Comparison of ENCODE assay signal across 9 mouse cellular contexts in genomic region chr1:74024452-74025190, GRCm38 (mm10).
DNase-seq lines count a peak whose midpoint lies in the region; ATAC-seq and TF ChIP-seq lines count a peak whose summit lies in the region.
"Had no signal": no experiment of that assay in that cellular context is flagged by ENCODE, and none has a peak within 500 bp of the region (broad histone marks: within the 10 kb centered on the region; RNA-seq: fewer than 3 reads in every experiment).

No protein-coding gene starts in this region.

- TF ChIP-seq CTCF in heart, adult 2 months (IDR thresholded peaks at IDR 0.05) = no peak

- no peaks in the 10 kb centered on the region for H3K27me3 ChIP-seq in heart, adult 2 months (ENCODE audit: control insufficient read depth, insufficient read depth, low read length)
- no peaks in the 10 kb centered on the region for H3K27me3 ChIP-seq in heart, embryonic 16.5 days (ENCODE audit: control insufficient read depth, insufficient read depth, low read length)
- no peaks in the 10 kb centered on the region for H3K27me3 ChIP-seq in liver, embryonic 13.5 days

- peaks cover 16% of the 10 kb centered on the region for H3K79me2 ChIP-seq in heart, adult 2 months (replicated peaks; ENCODE audit: control insufficient read depth, insufficient read depth, low read length)

- H3K4me3 ChIP-seq in heart, adult 2 months = no peak overlapping the region
- H3K4me3 ChIP-seq in heart, embryonic 16.5 days (ENCODE audit: low read length) = no peak overlapping the region
- H3K4me3 ChIP-seq in liver, embryonic 13.5 days (replicated peaks) = no peak overlapping the region

- intact Hi-C loops in heart, adult 2 months (cut with DNase I) = no loop called here

- DNase-seq in heart, adult 2 months = peak in 1 of 2 experiments; percentile 8
- DNase-seq in heart, adult 8-10 months (ENCODE audit: low spot score) = no peak
- peak; percentile 56 for DNase-seq in ZHBTc4 (ENCODE audit: low read depth, low spot score)
- no peak for DNase-seq in liver, embryonic 13.5 days
- no peak for DNase-seq in left cerebral cortex, adult 9 months (ENCODE audit: low spot score in 2 of 2)
- no peak for DNase-seq in ovary, postnatal 10 days (ENCODE audit: low spot score)
- DNase-seq in layer of hippocampus, adult 9-11 months = no peak

- TF ChIP-seq EP300 in heart, adult 2 months (IDR thresholded peaks at IDR 0.05; ENCODE audit: insufficient read depth, low read depth, low read length) = no peak

- no peak for TF ChIP-seq POLR2A in heart, adult 2 months (IDR thresholded peaks at IDR 0.05; ENCODE audit: insufficient read depth, low read depth, low read length)

- H3K27ac ChIP-seq in heart, adult 2 months = peak overlapping the region; percentile 46
- peak overlapping the region; percentile 92 for H3K27ac ChIP-seq in heart, embryonic 16.5 days (ENCODE audit: low read length)
- H3K27ac ChIP-seq in liver, embryonic 13.5 days = 0 out of 2 replicates have a peak overlapping the region, but pooled peaks have one; percentile 34
- H3K27ac ChIP-seq: hindbrain, embryonic 14.5 days had no signal

- peaks cover 44% of the 10 kb centered on the region for H3K36me3 ChIP-seq in heart, adult 2 months (ENCODE audit: control insufficient read depth, insufficient read depth, low read length)
- no peaks in the 10 kb centered on the region for H3K36me3 ChIP-seq in heart, embryonic 16.5 days (ENCODE audit: control insufficient read depth, insufficient read depth)
- no peaks in the 10 kb centered on the region for H3K36me3 ChIP-seq in liver, embryonic 13.5 days

- ATAC-seq in heart, embryonic 16.5 days (replicated peaks; ENCODE audit: extremely low read depth, insufficient read depth, low FRiP score) = no peak
- ATAC-seq in liver, embryonic 13.5 days (ENCODE audit: low read depth) = no peak

- peaks cover 74% of the 10 kb centered on the region for H3K4me1 ChIP-seq in heart, adult 2 months (ENCODE audit: control insufficient read depth, insufficient read depth, low read length)
- H3K4me1 ChIP-seq in heart, embryonic 16.5 days (ENCODE audit: control insufficient read depth, insufficient read depth, low read length) = peaks cover 92% of the 10 kb centered on the region
- H3K4me1 ChIP-seq in liver, embryonic 13.5 days (replicated peaks) = peaks cover 53% of the 10 kb centered on the region

- H3K9ac ChIP-seq in heart, adult 2 months (ENCODE audit: low read depth, low read length) = 0 out of 2 replicates have a peak overlapping the region, but pooled peaks have one; percentile 11
- peak overlapping the region; percentile 52 for H3K9ac ChIP-seq in heart, embryonic 16.5 days (ENCODE audit: low read length)
- H3K9ac ChIP-seq in liver, embryonic 13.5 days = no peak overlapping the region
- H3K9ac ChIP-seq: hindbrain, embryonic 14.5 days had no signal

- 57% methylated on average over 10 of the region's 10 CpGs for WGBS in heart, adult 2 months
- 42% methylated on average over 10 of the region's 10 CpGs for WGBS in heart, embryonic 16.5 days
- 34% methylated on average over 10 of the region's 10 CpGs for WGBS in liver, embryonic 13.5 days (ENCODE audit: insufficient replicate concordance)

- H3K4me2 ChIP-seq in heart, embryonic 16.5 days (ENCODE audit: low read depth, low read length) = no peak overlapping the region
- H3K4me2 ChIP-seq in liver, embryonic 13.5 days = no peak overlapping the region
- H3K4me2 ChIP-seq: hindbrain, embryonic 14.5 days had no signal

- H3K9me3 ChIP-seq in heart, embryonic 16.5 days (replicated peaks; ENCODE audit: control insufficient read depth, low read length) = no peaks in the 10 kb centered on the region
- no peaks in the 10 kb centered on the region for H3K9me3 ChIP-seq in liver, embryonic 13.5 days (replicated peaks)

Comparison
In these comparisons a context has a peak if more than half of its experiments do, and no peak if none do; other contexts are left out.
1. H3K27ac ChIP-seq: peak in every context shown above with its lines; median percentile 92 in heart, embryonic 16.5 days; 46 in heart, adult 2 months; 34 in liver, embryonic 13.5 days.